Mouse (Mus musculus) CH12.LX (cell line): ENCODE measurements around the gene Glp1r. TPM values are rescaled to one million over a fixed set of nuclear protein-coding genes. Genes with fewer than 3 reads are reported as not detected.

Experiments
- DNase-seq: peaks from one replicate; pipeline ENCODE4 v3.0.0-alpha.2; 2013; ENCODE audit errors: extremely low read depth
- H3K27ac ChIP-seq: 2 replicates; pipeline ENCODE4 v1.5.1; 2012; ENCODE audit warnings: low read depth, mild to moderate bottlenecking, control low read depth, moderate library complexity; ENCODE audit not compliant: insufficient read depth
- H3K27me3 ChIP-seq: replicated peaks from 2 replicates; pipeline ENCODE3; 2012; ENCODE audit warnings: inconsistent platforms
- H3K36me3 ChIP-seq, 2 experiments: replicated peaks in 1 of 2; 2 replicates each; pipeline versions ENCODE3 to v1.6.1; 2012; ENCODE audit warnings: inconsistent platforms in 1 of 2, low read length in 1 of 2, mild to moderate bottlenecking in 1 of 2, mixed read lengths in 1 of 2, moderate library complexity in 1 of 2; ENCODE audit not compliant: control insufficient read depth in 1 of 2, insufficient read depth in 1 of 2
- H3K4me1 ChIP-seq, 2 experiments: 2 replicates each; pipeline ENCODE4 v1.6.1; 2012; ENCODE audit warnings: inconsistent platforms in 1 of 2, moderate library complexity in 1 of 2; ENCODE audit not compliant: insufficient read depth in 2 of 2, control insufficient read depth in 1 of 2
- H3K4me2 ChIP-seq: 2 replicates; pipeline ENCODE4 v1.6.1; 2012; ENCODE audit warnings: low read depth, mild to moderate bottlenecking, control low read depth; ENCODE audit not compliant: poor library complexity, insufficient read depth, severe bottlenecking
- H3K4me3 ChIP-seq, 3 experiments: fragments of 150-350 bp in 1 of 3; sonication (generic) in 1 of 3; replicated peaks in 1 of 3; 2 replicates each; pipeline versions ENCODE3 to v1.5.1; 2011 to 2012; ENCODE audit warnings: low read depth in 2 of 3, low read length in 2 of 3, mild to moderate bottlenecking in 2 of 3, moderate library complexity in 2 of 3, control low read depth in 1 of 3, improper control_type of control experiment in 1 of 3, inconsistent platforms in 1 of 3, mixed read lengths in 1 of 3; ENCODE audit not compliant: poor library complexity in 1 of 3
- H3K79me2 ChIP-seq: replicated peaks from 2 replicates; pipeline ENCODE4 v1.6.1; 2012; ENCODE audit warnings: mild to moderate bottlenecking, moderate library complexity; ENCODE audit not compliant: control insufficient read depth, poor library complexity, insufficient read depth, severe bottlenecking; ENCODE audit errors: extremely low read depth
- H3K9ac ChIP-seq: 2 replicates; pipeline ENCODE4 v1.6.1; 2012; ENCODE audit warnings: low read depth, mild to moderate bottlenecking, control low read depth, moderate library complexity; ENCODE audit not compliant: insufficient read depth
- H3K9me3 ChIP-seq: replicated peaks from 2 replicates; pipeline ENCODE3; 2012; ENCODE audit warnings: low read length, inconsistent platforms, mixed read lengths
- CHD1 ChIP-seq: IDR thresholded peaks from 2 replicates; pipeline ENCODE4 v1.6.1; 2012; ENCODE audit warnings: low read depth, low read length, improper control_type of control experiment, inconsistent platforms
- CTCF ChIP-seq, 2 experiments: IDR thresholded peaks in 1 of 2; conservative IDR thresholded peaks in 1 of 2; 2 replicates each; pipeline ENCODE4 v1.5.1; 2011 to 2012; ENCODE audit warnings: low read depth in 2 of 2, low read length in 2 of 2, improper control_type of control experiment in 1 of 2, inconsistent platforms in 1 of 2, mild to moderate bottlenecking in 1 of 2, moderate library complexity in 1 of 2
- E2F4 ChIP-seq: IDR thresholded peaks from 2 replicates; pipeline ENCODE4 v1.6.1; 2011; ENCODE audit warnings: low read depth, low read length, improper control_type of control experiment; ENCODE audit not compliant: insufficient replicate concordance
- EP300 ChIP-seq: IDR thresholded peaks from 2 replicates; pipeline ENCODE4 v1.6.1; 2011; ENCODE audit warnings: low read length, improper control_type of control experiment
- GABPA ChIP-seq: IDR thresholded peaks from 2 replicates; pipeline ENCODE4 v1.6.1; 2012; ENCODE audit warnings: low read depth, low read length, improper control_type of control experiment, inconsistent platforms; ENCODE audit not compliant: insufficient replicate concordance
- HCFC1 ChIP-seq: IDR thresholded peaks from 2 replicates; pipeline ENCODE4 v1.6.1; 2012; ENCODE audit warnings: low read depth, mild to moderate bottlenecking, inconsistent platforms, low read length, improper control_type of control experiment
- JUND ChIP-seq: conservative IDR thresholded peaks from 2 replicates; pipeline ENCODE4 v1.6.1; 2011; ENCODE audit warnings: low read depth, low read length, improper control_type of control experiment
- KAT2A ChIP-seq: IDR thresholded peaks from 2 replicates; pipeline ENCODE4 v1.6.1; 2012; ENCODE audit warnings: low read length, improper control_type of control experiment, inconsistent platforms; ENCODE audit not compliant: insufficient replicate concordance
- MAFK ChIP-seq: IDR thresholded peaks from 2 replicates; pipeline ENCODE4 v1.6.1; 2011; ENCODE audit warnings: low read length, improper control_type of control experiment; ENCODE audit not compliant: insufficient replicate concordance
- MAX ChIP-seq: IDR thresholded peaks from 2 replicates; pipeline ENCODE4 v1.6.1; 2011; ENCODE audit warnings: low read length, improper control_type of control experiment
- MYC ChIP-seq: IDR thresholded peaks from 2 replicates; pipeline ENCODE4 v1.6.1; 2011; ENCODE audit warnings: low read depth, mild to moderate bottlenecking, improper control_type of control experiment, low read length
- NELFE ChIP-seq: IDR thresholded peaks from 2 replicates; pipeline ENCODE4 v1.6.1; 2011; ENCODE audit warnings: low read depth, low read length, improper control_type of control experiment
- NRF1 ChIP-seq: IDR thresholded peaks from 2 replicates; pipeline ENCODE4 v1.6.1; 2014; ENCODE audit warnings: low read depth, mild to moderate bottlenecking, inconsistent platforms, low read length, improper control_type of control experiment, moderate library complexity
- PAX5 ChIP-seq: IDR thresholded peaks from 2 replicates; pipeline ENCODE4 v1.6.1; 2012; ENCODE audit warnings: low read length, inconsistent platforms, mixed read lengths
- POLR2AphosphoS2 ChIP-seq: IDR thresholded peaks from 2 replicates; pipeline ENCODE4 v1.6.1; 2011; ENCODE audit warnings: low read depth, low read length, improper control_type of control experiment
- RAD21 ChIP-seq: IDR thresholded peaks from 2 replicates; pipeline ENCODE4 v1.6.1; 2011; ENCODE audit warnings: low read depth, mild to moderate bottlenecking, low read length, improper control_type of control experiment, moderate library complexity
- TBP ChIP-seq: conservative IDR thresholded peaks from 2 replicates; pipeline ENCODE4 v1.6.1; 2011; ENCODE audit warnings: low read depth, low read length, improper control_type of control experiment
- TCF12 ChIP-seq: IDR thresholded peaks from 2 replicates; pipeline ENCODE4 v1.6.1; 2014; ENCODE audit warnings: low read depth, mild to moderate bottlenecking, inconsistent platforms, low read length, improper control_type of control experiment
- USF2 ChIP-seq: conservative IDR thresholded peaks from 2 replicates; pipeline ENCODE4 v1.6.1; 2011; ENCODE audit warnings: low read depth, low read length, improper control_type of control experiment
- ZKSCAN1 ChIP-seq: IDR thresholded peaks from 2 replicates; pipeline ENCODE4 v1.6.1; 2012; ENCODE audit warnings: low read depth, inconsistent platforms, low read length, improper control_type of control experiment, borderline replicate concordance
- ZMIZ1 ChIP-seq: IDR thresholded peaks from 2 replicates; pipeline ENCODE4 v1.6.1; 2012; ENCODE audit warnings: low read depth, mild to moderate bottlenecking, inconsistent platforms, low read length, improper control_type of control experiment
- ZNF384 ChIP-seq: IDR thresholded peaks from 2 replicates; pipeline ENCODE4 v1.6.1; 2012; ENCODE audit warnings: low read depth, low read length, improper control_type of control experiment, inconsistent platforms
- dilution Hi-C: fragments of 300-500 bp; cut with MboI; formaldehyde crosslinking; loops from 2 replicates; pipeline ENCODE4 v1.14.3; 2020; ENCODE audit warnings: low sequenced_read_pairs; ENCODE audit not compliant: extremely low pct_unique_long_range_greater_than_20kb, extremely low pct_ligation_motif_present
- in situ Hi-C: fragments of 300-500 bp; cut with MboI; formaldehyde crosslinking; loops from 3 replicates; pipeline ENCODE4 v1.14.3; 2019; ENCODE audit warnings: low sequenced_read_pairs, low pct_ligation_motif_present, low pct_unique_long_range_greater_than_20kb, mixed read lengths
- polyA plus RNA-seq: library from polyadenylated mRNA; unstranded; fragments of >175 nt; gene quantifications from 2 replicates; pipeline ENCODE4 v1.2.1, GENCODE M21; 2012; ENCODE audit warnings: low read depth; ENCODE audit not compliant: insufficient read length
- total RNA-seq, 2 experiments: library from RNA; depleted of rRNA; stranded (reverse); fragments of 300-350 nt in 1 of 2; fragments of >200 nt in 1 of 2; gene quantifications; 2 replicates each; pipeline ENCODE4 v1.2.3; 2012 to 2014

The Glp1r gene
- total and polyA plus RNA-seq, 3 experiments = 0.04 TPM; not detected in 2

DNA sequence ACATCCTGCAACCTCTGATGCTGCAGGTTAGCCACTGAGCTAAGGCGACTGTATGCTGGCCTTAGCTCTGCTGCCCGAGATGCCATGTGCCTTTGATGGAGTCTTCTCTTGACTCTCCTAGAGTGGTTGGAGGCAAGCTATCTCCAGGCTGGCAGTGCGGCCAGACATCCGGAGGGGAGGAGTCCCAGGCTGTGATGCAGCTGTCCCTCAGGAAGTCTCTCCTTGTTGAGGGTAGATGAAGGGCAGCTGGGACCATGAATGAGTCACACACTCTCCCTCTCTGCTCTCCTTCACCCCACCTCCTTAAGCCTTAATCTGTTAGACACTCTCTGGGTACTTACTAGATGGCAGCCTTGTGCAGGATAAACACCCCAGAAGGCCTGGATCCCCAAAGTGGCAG, 6.0 kb downstream of the Glp1r start:
- Histone ChIP-seq H3K4me2 (no peak overlapping the region), H3K27me3 (peaks cover 68% of the 10 kb centered on the region), H3K36me3 (no peaks in the 10 kb centered on the region), H3K79me2 (no peaks in the 10 kb centered on the region), H3K27ac (no peak overlapping the region), H3K4me3 (no peak overlapping the region), H3K9me3 (peaks cover 5% of the 10 kb centered on the region), H3K9ac (no peak overlapping the region), H3K4me1 (no peaks in the 10 kb centered on the region)
- TF ChIP-seq CTCF (conservative IDR thresholded peaks at IDR 0.05 in 1 of 2, IDR thresholded peaks at IDR 0.05 in 1 of 2; ENCODE audit: low read depth in 2 of 2, low read length in 2 of 2) (no peak), TCF12 (no peak)
- dilution Hi-C loops (loop anchor here (25.0 kb wide), 1 partner anchor 445 kb away; no protein-coding TSS in a partner anchor), in situ Hi-C loops (no loop called here)
- no peak for DNase-seq

GRCm38 (mm10) chr17:30910866-30911731, 9.5 kb downstream of the Glp1r start:
- in situ Hi-C loops = no loop called here
- dilution Hi-C loops = loop anchor here (25.0 kb wide), 1 partner anchor 449 kb away; no protein-coding TSS in a partner anchor
- H3K4me2 ChIP-seq = no peak overlapping the region
- H3K27me3 ChIP-seq = peaks cover 43% of the 10 kb centered on the region
- H3K79me2 ChIP-seq = no peaks in the 10 kb centered on the region
- no peak overlapping the region for H3K27ac ChIP-seq
- H3K4me1 ChIP-seq = no peaks in the 10 kb centered on the region
- H3K9me3 ChIP-seq = peaks cover 5% of the 10 kb centered on the region
- H3K9ac ChIP-seq = no peak overlapping the region
- H3K36me3 ChIP-seq = no peaks in the 10 kb centered on the region
- DNase-seq = no peak
- no peak overlapping the region for H3K4me3 ChIP-seq
- TF ChIP-seq JUND (no peak), MYC (no peak), E2F4 (no peak), KAT2A (no peak), NELFE (no peak), TBP (no peak), NRF1 (no peak), PAX5 (no peak), MAFK (no peak), ZMIZ1 (no peak), POLR2AphosphoS2 (no peak), HCFC1 (no peak), ZNF384 (no peak), GABPA (no peak), EP300 (no peak), MAX (no peak), ZKSCAN1 (no peak), RAD21 (no peak), CHD1 (no peak), USF2 (no peak)
